Mouse (Mus musculus) kidney, embryonic 16.5 days (tissue): Measurements from ENCODE around the gene Fam240a. TPM values are rescaled to one million over a fixed set of nuclear protein-coding genes. Genes with fewer than 3 reads are reported as not detected.

Experiments
- ATAC-seq: fragments of 200-750 bp; cut with Nextera tagmentation; 2 replicates; pipeline ENCODE4 v1.8.0; 2017; ENCODE audit warnings: moderate TSS enrichment; ENCODE audit not compliant: low FRiP score, low TSS enrichment
- H3K27ac ChIP-seq: fragments of 300-500 bp; sonication (generic); 2 replicates; pipeline ENCODE4 v1.5.1; 2014; ENCODE audit warnings: low read length
- H3K27me3 ChIP-seq: fragments of 300-500 bp; sonication (generic); 2 replicates; pipeline ENCODE4 v1.6.1; 2014; ENCODE audit warnings: low read length, control low read depth, mixed read lengths; ENCODE audit not compliant: insufficient read depth
- H3K36me3 ChIP-seq: fragments of 300-500 bp; sonication (generic); 2 replicates; pipeline ENCODE4 v1.6.1; 2014; ENCODE audit warnings: low read length, control low read depth, mixed read lengths; ENCODE audit not compliant: insufficient read depth
- H3K4me1 ChIP-seq: fragments of 300-500 bp; sonication (generic); 2 replicates; pipeline ENCODE4 v1.6.1; 2014; ENCODE audit warnings: low read length, control low read depth, mixed read lengths; ENCODE audit not compliant: insufficient read depth
- H3K4me2 ChIP-seq: fragments of 300-500 bp; sonication (generic); replicated peaks from 2 replicates; pipeline ENCODE4 v1.6.1; 2014; ENCODE audit warnings: low read depth, low read length
- H3K4me3 ChIP-seq: fragments of 300-500 bp; sonication (generic); 2 replicates; pipeline ENCODE4 v1.5.1; 2014; ENCODE audit warnings: mild to moderate bottlenecking, low read length
- H3K9ac ChIP-seq: fragments of 300-500 bp; sonication (generic); replicated peaks from 2 replicates; pipeline ENCODE4 v1.6.1; 2014; ENCODE audit warnings: low read length
- H3K9me3 ChIP-seq: fragments of 300-500 bp; sonication (generic); 2 replicates; pipeline ENCODE4 v1.6.1; 2016; ENCODE audit warnings: low read length, control low read depth
- WGBS: fragments of 180-500 bp; shearing (Covaris S2); extraction: QIAGEN DNeasy Blood & Tissue Kit; methylation state at CpG from one replicate; pipeline ENCODE4 v1.1.7; 2014; 5-methylcytosine and 5-hydroxymethylcytosine counted together
- microRNA-seq: library from miRNA; unstranded; fragments of <30 nt; microRNA quantifications from one replicate; pipeline ENCODE4, GENCODE M21; 2016
- polyA plus RNA-seq: library from polyadenylated mRNA; unstranded; fragments of >200 nt; fragmentation: Nextera tagmentation; extraction: Ambion mirVana; gene quantifications from 2 replicates; pipeline ENCODE4 v1.2.1, GENCODE M21; 2015

Gene Fam240a
- polyA plus RNA-seq, 1 experiment from 2014 or later = not detected

GRCm38 (mm10) chr9:110873681-110874659, 42.7 kb downstream of the Fam240a start:
- peak overlapping the region; percentile 38 for H3K4me3 ChIP-seq
- no peaks in the 10 kb centered on the region for H3K9me3 ChIP-seq
- H3K4me1 ChIP-seq = peaks cover 22% of the 10 kb centered on the region; the same call in 1 of the 2 replicates
- no peaks in the 10 kb centered on the region; the same call in 1 of the 2 replicates for H3K27me3 ChIP-seq
- H3K4me2 ChIP-seq = peak overlapping the region; percentile 63
- H3K27ac ChIP-seq = no peak overlapping the region
- no peaks in the 10 kb centered on the region for H3K36me3 ChIP-seq
- peak; percentile 42; the same call in 1 of the 2 replicates for ATAC-seq
- peak overlapping the region; percentile 39; the same call in 1 of the 2 replicates for H3K9ac ChIP-seq
- WGBS = 9% methylated on average over 40 of the region's 40 CpGs

GRCm38 (mm10) chr9:110871030-110871429, 45.6 kb downstream of the Fam240a start:
- H3K4me3 ChIP-seq = no peak overlapping the region
- no peaks in the 10 kb centered on the region for H3K9me3 ChIP-seq
- WGBS = 19% methylated on average over 7 of the region's 7 CpGs
- H3K4me1 ChIP-seq = peaks cover 22% of the 10 kb centered on the region; the same call in 1 of the 2 replicates
- H3K36me3 ChIP-seq = no peaks in the 10 kb centered on the region
- ATAC-seq = no peak
- H3K4me2 ChIP-seq = no peak overlapping the region
- no peak overlapping the region for H3K9ac ChIP-seq
- H3K27me3 ChIP-seq = no peaks in the 10 kb centered on the region; the same call in 1 of the 2 replicates
- no peak overlapping the region for H3K27ac ChIP-seq

Small RNA genes lying within 50 kb of the gene (microRNA-seq; reads per million reads assigned to microRNA genes)
- gene Gm24269 = not detected

Other genes with a start within 250 kb of the Fam240a start
- 1.5 and 3.6 TPM in 2 replicates for gene Myl3, start 175.0 kb downstream of the Fam240a start, polyA plus RNA-seq
- 98.8 and 108 TPM in 2 replicates for gene Pth1r, start 169.7 kb downstream of the Fam240a start, polyA plus RNA-seq
- not detected in 2 replicates for gene Prss42, start 118.7 kb downstream of the Fam240a start, polyA plus RNA-seq
- not detected in 2 replicates for gene Prss44, start 102.9 kb downstream of the Fam240a start, polyA plus RNA-seq
- gene Prss43, start 90.2 kb downstream of the Fam240a start, polyA plus RNA-seq = not detected in 2 replicates
- gene Prss45, start 82.3 kb downstream of the Fam240a start, polyA plus RNA-seq = not detected in 2 replicates
- not detected in 2 replicates for gene Prss46, start 72.4 kb downstream of the Fam240a start, polyA plus RNA-seq
- 0.48 and 0.94 TPM in 2 replicates for gene Prss50, start 58.9 kb downstream of the Fam240a start, polyA plus RNA-seq
- gene Als2cl, start 37.0 kb downstream of the Fam240a start, polyA plus RNA-seq = 5.8 and 6.1 TPM in 2 replicates
- gene Tmie, start 36.7 kb downstream of the Fam240a start, polyA plus RNA-seq = 1.9 and 2.1 TPM in 2 replicates
- gene Tdgf1, start 29.3 kb upstream of the Fam240a start, polyA plus RNA-seq = not detected in 2 replicates
- 0.18 and 0.21 TPM in 2 replicates for gene Lrrc2, start 34.7 kb upstream of the Fam240a start, polyA plus RNA-seq
- 0.44 and 1.2 TPM in 2 replicates for gene Rtp3, start 73.7 kb upstream of the Fam240a start, polyA plus RNA-seq
- gene Ltf, start 102.4 kb upstream of the Fam240a start, polyA plus RNA-seq = 1.8 and 3.1 TPM in 2 replicates
- gene Ccrl2, start 140.7 kb upstream of the Fam240a start, polyA plus RNA-seq = 0.96 and 1.2 TPM in 2 replicates
- gene Lrrfip2, start 200.7 kb upstream of the Fam240a start, polyA plus RNA-seq = 37.8 and 38.2 TPM in 2 replicates